Mouse (Mus musculus) ES-CJ7 (cell line): ENCODE measurements around the gene Cib3.

ENCODE experiments used
- DNase-seq: peaks from one replicate; pipeline ENCODE4 v3.0.0; 2011; ENCODE audit warnings: low read depth, low spot score

The Cib3 gene

DNA sequence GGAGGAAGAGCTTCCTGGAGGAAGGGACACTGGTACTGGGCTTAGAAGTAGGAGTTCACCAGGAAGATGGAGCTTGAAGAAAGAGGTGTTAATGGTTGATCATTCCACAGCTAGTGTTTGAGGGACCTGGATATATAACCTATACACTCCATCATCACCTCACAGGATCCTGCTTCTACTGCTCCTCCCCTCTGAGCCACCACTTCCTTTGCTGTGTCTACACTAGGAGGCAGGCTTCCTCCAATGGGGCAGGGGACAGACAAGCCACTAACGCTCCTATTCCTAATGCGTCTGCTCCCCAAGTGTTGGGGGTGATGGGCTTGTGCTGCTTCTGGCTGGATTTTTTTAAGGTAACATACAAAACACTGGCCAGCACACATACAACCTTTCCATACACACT lies 1.9 kb downstream of the Cib3 start:
- DNase-seq = no peak

DNA sequence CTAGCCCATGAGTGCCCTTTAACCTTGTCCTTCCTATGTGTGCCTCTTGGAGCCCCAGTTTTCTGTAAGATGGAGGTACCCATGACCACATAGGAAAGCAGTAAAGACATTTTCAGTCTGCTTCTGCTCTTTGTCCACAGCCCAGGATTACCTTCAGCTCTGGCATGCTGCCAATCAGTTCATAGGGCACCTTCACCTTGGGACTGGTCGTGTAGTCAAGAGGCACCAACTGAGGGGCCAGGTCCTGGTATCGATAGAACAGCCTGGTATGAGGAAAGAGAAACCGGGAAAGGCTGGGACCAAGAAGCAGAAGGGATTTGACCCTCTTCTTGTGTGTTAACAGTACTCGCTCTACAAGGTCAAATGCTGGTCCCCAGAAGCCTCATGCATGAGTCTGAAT lies 2.4 kb downstream of the Cib3 start:
- no peak for DNase-seq

DNA sequence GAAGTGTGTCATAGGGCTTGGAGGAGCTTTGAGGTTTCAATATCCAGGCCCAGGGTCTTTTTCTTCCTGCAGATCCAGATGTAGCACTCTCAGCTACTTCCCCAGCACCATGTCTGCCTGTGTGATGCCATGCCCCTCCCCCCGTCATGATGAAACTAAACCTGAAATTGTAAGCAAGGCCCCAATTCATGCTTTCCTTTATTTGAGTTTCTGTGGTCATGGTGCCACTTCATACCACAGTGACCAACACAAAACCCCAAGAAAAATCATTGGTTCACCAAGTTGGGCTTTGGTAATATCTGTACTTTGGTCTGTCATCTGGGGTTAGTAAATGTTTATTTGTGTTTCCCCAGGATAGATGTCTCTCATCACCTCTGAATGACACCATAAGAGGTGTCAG lies 4.1 kb downstream of the Cib3 start:
- no peak for DNase-seq

DNA sequence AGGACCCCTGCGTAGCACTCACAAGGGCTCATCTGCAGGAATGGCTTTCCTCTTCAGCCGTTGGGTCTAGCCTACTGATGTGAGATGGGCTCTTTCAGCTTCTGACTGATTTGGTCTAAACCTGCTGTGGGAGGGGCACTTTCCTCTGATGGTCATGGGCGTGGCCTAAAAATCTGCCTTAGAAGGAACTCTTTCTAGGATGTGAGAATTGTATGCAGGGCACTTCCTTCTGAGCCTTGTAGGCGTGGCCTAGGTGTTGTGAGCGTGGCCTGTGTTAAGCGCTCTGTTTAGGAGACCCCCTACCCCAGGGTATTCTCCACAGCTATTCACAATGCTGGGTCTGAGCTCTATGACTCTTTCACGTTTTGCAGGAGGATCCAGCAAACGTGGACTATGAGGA lies 14.6 kb downstream of the Cib3 start:
- DNase-seq = peak; percentile 85

DNA sequence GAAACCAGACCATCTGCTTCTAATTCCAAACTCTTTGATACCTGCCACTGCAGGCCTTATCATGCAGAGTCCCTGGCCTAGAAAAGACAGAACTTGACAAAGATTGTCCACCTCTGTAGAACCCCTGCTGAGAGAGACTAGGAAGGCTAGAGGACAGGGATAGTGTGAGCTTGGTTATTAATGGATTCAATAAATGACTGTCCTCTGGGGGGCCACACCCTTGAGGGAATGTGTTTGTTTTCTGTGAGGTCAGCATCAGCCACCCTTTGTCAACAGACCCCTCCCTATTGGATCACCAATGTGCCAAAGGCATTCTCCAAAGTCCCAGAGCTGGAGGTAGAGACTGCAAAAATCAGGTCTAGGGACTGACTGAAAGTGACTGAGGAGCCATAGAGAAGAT lies 20.6 kb downstream of the Cib3 start:
- peak; percentile 38 for DNase-seq

DNA sequence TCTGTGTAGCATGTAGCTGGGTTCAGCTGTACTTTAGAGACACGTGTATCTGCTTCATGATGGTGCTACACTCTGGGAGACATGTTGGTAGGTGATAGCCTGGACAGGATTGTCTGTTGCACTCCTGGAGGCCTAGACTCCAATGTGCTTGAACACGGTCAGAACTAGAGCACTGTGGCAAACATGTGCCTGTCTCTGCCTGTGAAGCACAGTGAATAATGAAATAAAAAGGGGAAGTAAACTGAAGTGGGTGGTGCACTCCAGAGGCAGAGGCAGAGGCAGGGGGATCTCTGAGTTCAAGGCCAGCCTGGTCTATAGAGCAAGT lies 22.5 kb downstream of the Cib3 start:
- DNase-seq = no peak

DNA sequence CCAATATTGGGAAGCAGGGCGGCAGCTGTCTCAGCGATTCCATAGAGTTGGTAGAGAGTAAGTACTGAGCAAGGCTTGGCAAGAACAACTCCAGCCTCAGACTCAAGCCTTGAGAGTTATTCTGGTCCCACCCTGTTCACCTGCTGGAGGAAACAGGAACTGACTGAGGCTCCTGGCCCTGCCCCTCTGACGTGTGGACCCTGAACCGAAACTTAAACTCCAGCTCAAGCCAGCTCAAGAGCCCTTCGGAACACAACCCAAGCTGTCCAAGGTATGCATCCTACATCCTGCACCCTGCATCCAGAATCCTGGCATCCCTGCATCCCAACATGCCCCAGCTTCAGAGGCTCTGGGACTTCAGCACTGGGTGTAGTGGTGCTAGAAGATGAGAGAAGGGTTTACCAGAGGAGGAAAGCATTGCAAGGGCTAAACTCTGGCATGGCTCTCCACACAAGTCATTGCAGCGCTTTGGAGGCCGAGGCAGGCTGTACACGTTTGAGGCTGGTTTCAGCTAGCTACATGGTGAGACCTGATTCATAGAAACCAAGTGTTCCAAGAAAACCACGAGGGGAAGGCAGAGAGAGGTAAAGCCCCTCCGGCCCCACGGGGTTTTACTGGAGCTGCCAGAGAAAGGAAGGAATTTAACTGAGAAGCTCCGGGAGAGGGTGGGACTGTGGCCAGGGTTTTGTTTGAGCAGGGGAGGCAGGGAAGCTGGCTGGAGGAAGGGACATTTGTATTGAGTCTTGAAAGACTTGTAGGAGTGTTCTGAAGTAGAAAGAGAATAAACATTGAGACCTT lies 23.0 kb downstream of the Cib3 start, which contains the start of gene Hsh2d:
TSS of gene Hsh2d (plus strand) at position 222 of the 798 bp plus-strand sequence.
- DNase-seq = peak; percentile 72

DNA sequence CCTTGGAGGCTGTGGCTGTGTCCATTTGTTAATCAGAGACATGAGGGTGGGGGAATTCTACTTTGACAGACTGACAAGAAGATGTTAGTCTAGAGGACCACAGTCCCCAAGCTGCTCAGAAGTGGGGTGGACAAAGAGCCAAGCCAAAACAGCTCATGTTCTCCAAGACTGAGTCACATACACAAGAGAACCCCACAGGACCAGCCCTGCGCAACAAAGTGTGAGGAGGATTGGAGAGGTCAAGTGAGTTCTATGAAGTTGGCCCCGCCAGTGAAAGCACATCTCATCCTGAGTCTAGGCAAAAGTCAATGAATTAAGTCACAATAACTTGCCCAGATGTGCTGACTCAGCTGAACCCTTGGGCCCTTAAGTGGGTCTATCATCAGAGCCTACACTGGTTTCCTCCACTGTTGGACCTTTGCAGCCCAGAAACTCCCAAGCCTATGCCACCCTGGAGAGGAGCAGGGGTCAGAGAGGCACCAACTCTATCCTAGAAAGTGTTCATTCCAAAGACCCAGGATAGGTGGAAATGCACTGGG lies 24.8 kb downstream of the Cib3 start:
- DNase-seq = no peak

DNA sequence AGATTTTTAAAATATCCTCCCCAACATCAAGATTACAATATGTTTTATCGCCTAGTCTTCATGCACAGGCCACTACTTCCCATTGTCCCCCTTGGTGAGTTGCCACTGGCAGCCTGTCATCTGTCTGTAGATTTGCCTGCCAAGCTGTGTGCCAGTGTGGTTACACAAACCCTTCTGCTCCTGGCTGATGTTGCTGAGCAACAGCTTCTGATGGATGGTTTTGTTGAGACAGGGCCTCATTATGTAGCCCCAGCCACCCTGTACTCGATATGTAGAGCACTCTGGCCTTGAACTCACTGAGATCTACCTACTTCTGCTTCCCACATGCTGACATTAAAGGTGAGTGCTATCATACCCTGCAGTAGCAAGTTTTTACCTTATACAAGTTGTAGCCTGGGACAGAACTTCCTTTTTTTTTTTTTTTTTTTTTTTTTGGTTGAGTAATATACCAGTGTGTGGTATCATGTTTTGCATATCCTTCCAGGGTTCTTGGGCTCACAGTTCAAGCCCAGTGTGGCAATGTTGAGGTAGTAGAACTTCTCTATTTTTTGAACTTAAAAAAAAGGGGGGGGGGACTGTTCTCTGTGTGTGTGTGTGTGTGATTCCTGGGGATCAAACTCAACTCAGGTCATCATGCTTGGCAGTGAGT lies 29.0 kb downstream of the Cib3 start:
- DNase-seq = no peak

DNA sequence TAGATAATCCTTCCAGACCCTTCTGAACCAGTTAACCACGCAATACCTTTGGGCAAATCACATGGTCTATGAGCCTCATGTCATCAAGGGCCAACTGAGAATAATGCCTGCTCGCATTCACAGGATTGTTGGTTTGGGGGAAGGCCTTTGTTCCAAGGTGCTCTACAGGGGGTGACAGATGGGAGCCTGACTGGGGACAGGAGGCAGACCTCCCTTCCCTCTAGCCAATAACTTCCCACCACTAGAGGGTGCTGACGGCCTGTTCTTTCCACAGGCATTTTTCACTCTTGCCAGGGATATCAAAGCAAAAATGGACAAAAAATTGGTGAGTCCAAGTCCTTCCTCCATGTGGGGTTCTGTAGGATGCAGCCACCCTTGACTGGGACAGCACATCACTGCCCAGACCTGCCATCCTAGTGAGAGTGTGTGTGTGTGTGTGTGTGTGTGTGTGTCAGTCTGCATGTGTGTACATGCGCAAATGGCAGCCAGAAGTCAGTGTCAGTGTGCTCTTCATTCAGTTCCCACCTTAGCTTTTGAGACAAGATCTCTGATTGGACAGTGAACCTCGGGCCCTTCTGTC lies 35.2 kb downstream of the Cib3 start:
- peak; percentile 59 for DNase-seq

DNA sequence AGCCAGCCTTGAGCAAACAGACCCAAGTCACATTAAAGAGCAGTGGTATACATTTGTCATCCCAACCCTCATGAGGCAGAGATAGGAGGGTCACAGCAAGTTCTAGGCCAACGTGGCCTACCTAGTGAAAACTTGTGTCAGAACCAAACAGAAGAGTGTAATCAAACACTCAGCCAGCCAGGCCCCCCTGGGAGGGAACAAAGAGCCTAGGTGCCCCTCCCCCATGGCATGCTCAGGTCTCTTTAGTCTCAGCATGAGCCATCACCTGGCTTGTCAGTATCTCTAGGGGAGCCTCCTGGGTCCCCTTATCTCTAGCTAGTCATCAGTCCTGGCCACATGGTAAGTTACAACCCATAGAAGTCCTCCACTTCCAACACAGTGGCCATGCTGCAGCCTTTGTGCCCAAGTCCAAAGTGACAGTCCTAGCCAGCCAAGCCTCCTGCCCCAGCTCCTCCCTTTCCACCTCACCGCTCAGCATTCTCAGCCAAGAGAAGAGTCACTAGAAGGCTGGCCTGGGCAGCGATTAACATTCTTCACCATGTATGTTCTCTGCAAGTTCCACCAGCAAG lies 42.9 kb downstream of the Cib3 start:
- no peak for DNase-seq

DNA sequence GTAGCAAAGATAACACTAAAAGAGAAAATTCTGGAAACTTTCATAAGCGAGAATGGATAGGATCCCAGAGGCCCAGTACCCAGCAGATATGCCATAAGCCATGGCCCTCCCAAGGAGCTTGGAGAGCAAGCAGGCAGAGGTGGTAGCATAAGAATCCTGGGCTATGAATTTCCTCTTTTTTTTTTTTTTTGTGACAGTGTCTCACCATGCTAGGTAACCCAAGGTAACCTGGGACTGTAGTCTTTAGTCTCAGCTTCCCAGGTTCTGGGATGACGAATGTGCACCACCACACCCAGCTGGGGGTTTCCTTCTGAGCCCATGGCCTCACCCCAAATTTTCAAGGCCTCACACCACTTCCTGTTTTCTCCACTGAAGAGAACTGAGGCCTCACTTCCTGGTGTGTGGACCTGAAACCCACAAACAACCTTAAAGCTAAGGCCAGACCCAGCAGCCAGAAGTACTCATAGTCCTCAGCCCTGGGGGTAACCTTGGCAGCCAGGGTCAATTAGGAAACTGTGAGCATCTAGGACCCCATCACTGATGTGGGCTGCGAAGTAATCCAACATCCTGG lies 43.5 kb downstream of the Cib3 start:
- no peak for DNase-seq

DNA sequence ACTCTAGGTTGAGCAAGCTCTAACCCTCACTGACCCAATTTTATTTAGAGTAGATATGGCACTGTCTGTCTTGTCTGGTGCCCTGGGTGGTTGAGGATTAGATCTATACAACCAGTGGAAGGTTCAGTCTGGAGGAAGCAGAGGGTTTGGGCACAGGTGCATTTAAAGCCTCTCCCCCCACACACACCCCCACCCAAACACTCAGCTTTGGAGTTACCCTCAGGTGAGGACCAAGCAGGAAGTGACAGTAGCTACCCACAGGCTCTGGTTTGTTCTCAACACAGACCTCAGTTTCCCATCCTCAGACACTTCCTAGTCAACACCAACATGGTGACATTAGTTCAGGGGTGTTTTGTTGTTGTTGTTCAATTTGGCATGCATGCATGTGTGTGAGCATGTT lies 49.8 kb downstream of the Cib3 start:
- DNase-seq = no peak

DNA sequence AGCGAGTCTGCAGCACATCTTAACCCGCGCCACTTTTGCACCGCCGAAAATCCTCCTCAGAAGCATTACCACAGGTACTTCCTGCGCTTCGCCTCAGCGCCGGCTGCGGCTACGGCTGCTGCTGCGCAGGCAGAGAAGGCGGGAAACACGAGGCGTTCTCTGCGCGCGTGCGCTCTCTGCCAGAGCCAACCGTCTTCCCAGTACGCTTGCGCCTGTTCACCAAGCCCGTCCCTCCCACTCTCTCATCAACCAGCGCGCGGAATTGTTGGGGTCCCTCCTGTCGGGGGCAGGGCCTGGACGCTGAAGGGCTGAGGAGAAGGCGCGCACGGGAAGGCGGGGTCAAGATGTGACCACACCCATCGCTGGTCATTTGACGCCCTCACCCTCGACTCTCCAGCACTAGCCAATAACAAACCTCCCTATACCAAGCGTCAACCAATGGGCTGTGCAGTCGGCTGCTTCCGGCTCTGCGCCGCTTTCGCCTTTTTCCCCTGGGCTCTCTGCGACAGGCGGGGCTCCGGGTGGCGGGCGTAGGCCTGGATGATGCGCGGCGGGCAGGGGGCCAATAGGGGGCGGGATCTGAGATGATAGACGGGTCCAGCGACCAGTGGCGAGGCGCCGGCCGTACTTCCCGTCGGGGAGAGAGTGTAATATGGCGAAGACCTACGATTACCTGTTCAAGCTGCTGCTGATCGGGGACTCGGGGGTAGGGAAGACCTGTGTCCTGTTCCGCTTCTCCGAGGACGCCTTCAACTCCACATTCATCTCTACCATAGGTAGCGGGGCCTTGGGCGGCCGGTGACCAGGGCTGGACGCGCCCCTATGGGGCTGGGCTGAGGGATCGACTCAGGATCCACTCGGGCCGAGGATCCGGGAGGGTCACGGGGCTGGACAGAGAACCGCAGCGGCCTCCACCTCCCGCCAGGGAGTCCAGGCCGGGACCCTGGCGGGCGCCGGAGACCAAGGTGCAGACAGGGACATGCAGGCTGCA lies 51.6 kb downstream of the Cib3 start, which contains the start of gene Rab8a:
TSS of gene Rab8a (plus strand) at position 494 of the 991 bp plus-strand sequence.
- DNase-seq = peak; percentile 100

DNA sequence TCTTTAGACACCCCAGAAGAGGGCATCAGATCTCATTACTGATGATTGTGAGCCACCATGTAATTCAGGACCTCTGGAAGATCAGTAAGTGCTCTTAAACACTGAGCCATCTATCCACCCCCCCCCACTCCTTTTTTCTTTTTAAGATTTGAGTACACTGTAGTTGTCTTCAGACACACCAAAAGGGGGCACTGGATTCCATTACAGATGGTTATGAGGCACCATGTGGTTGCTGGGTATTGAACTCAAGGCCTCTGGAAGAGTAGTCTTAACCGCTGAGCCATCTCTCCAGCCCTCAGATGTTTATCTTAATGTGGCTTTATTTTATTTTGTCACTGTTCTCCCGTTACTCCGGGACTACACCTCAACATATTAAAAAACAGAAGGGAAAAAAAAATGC lies 52.6 kb downstream of the Cib3 start:
- no peak for DNase-seq

DNA sequence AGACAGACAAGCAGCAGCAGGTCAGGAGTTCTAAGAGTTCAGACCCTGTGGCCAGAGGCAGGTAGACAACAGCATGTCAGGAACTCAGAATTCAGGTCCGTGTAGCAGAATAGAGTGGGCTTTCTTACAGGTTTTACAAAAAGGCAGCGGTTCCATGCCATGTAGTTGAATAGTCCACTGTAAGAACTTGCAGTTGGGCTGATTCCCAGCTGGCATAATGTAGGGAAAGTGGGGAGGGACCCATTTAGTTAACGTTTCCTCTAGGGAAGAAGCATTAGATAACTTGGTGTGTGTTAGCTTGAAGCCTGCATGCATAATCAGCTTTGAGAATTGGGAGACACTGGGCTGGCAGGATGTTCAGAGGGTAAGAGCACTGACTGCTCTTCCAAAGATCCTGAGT lies 53.9 kb downstream of the Cib3 start:
- no peak for DNase-seq

DNA sequence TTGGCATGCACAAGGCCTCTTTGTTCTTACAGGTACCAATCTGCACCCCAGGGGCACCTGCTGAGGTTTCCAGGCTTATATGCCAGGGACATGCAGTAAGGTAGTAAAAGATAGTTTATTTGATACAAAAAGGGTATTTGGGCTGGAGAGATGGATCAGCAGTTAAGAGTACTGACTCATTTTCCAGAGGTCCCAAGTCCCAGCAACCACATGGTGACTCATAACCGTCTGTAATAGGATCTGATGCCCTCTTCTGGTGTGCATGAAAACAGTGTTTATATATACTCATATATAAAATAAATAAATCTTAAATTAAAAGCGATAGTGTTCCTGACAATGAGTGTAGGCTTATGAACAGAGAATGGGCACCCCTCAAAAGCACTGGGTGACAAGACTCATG lies 54.5 kb downstream of the Cib3 start:
- DNase-seq = no peak
